Mouse (Mus musculus): ENCODE measurements around the gene Ahrr. TPM values are rescaled to one million over a fixed set of nuclear protein-coding genes. Genes with fewer than 3 reads are reported as not detected.
A peak's percentile ranks its signal among the peaks of the same experiment; 100 is the strongest.

Ahrr gene
- polyA plus RNA-seq, 1 experiment from 2014 or later, result 0.64 TPM

DNA sequence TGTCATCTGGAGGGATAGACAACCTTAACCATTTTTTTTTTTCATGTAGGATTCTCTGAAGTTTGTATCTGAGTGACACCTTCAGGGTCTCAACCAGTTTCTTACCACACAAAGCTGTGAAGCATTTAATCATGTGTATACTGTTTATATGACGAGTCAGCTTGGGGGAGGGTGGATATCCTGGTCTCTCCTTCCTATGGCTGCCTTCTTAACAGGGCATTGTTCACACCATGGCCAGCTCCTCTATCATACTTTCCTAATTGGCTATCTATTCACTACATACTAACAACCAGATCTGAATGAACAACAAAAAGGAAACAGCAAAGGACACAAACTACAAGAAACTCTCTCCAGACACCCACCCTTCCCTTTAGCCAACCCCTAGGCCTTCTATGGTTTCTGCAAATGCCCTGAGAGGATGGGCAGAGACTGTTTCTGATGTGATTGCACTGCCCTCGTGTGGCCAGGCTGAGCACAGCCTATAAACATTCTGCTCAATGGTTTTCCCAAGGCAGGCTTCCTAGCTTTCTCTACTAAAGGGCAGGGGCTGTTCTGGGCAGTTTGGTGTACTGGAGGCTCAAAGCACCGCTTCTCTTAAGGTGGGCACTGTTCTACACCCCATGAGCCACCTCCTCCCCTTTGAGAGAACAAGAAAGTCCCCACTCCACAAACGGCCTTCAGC is 8.9 kb upstream of the Ahrr start:
- no peaks in the 10 kb centered on the region for H3K9me3 ChIP-seq
- 46% methylated on average over 4 of the region's 4 CpGs for WGBS

DNA sequence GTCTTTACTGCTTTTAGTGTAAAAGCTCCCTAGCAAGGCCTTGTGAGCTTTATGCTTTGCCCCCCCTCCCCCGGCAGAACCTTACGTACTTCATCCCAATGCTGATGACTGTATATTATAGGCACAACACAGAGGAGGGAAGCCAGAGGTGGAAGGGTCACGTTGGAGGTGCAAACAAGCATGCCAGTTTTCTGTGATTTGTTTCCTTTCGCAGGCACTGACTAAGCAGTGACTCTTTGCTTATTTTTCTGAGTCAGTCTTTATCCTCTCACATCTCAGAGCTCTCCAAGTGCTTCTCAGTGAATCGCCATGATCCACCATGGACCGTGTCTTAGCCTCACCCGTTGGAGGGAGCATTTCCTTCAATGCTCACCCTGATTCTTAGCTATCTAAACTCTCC is 4.2 kb upstream of the Ahrr start:
- Histone ChIP-seq H3K4me3 (no peak overlapping the region), H3K27ac (replicated peaks) (no peak overlapping the region), H3K4me1 (replicated peaks) (no peaks in the 10 kb centered on the region), H3K9me3 (no peaks in the 10 kb centered on the region), H3K4me2 (no peak overlapping the region), H3K27me3 (peaks cover 6% of the 10 kb centered on the region; the same call in 1 of the 2 replicates), H3K9ac (no peak overlapping the region), H3K36me3 (no peaks in the 10 kb centered on the region)
- no peak for ATAC-seq (ENCODE audit: low FRiP score, low read depth)
- 81% methylated on average over 7 of the region's 7 CpGs for WGBS

More for the DNA sequence above, 8.9 kb upstream of the Ahrr start:
- Histone ChIP-seq H3K9ac (no peak overlapping the region), H3K4me2 (no peak overlapping the region), H3K36me3 (peaks cover 33% of the 10 kb centered on the region), H3K27me3 (no peaks in the 10 kb centered on the region), H3K4me3 (no peak overlapping the region), H3K27ac (replicated peaks) (no peak overlapping the region), H3K4me1 (replicated peaks) (no peaks in the 10 kb centered on the region)
- peak; percentile 87 for ATAC-seq (ENCODE audit: low FRiP score, low read depth)

DNA sequence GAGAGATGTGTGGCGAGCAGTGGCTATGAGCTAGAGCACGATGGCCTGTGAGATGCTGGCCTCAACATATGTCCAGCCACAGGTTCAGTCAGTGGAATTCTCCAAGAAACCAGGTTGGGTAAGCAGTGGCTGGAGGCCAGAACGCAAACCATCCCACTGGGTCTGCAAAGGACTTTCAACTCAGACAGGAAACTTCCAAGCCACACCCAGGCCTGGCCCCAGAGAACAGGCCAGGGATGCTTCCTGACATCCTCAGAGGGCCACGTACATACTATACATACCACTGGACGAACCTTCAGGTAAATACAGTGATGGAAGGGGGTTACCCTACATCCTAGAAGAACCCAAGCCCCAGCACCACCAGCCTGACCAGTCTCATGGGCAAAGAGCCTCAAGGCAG is 2.5 kb downstream of the Ahrr start:
- Histone ChIP-seq H3K4me3 (no peak overlapping the region), H3K4me2 (no peak overlapping the region), H3K27ac (replicated peaks) (no peak overlapping the region), H3K9me3 (no peaks in the 10 kb centered on the region), H3K36me3 (no peaks in the 10 kb centered on the region), H3K4me1 (replicated peaks) (no peaks in the 10 kb centered on the region), H3K9ac (no peak overlapping the region), H3K27me3 (peaks cover 6% of the 10 kb centered on the region; the same call in 1 of the 2 replicates)
- WGBS, result 88% methylated on average over 5 of the region's 5 CpGs
- no peak for ATAC-seq (ENCODE audit: low FRiP score, low read depth)

DNA sequence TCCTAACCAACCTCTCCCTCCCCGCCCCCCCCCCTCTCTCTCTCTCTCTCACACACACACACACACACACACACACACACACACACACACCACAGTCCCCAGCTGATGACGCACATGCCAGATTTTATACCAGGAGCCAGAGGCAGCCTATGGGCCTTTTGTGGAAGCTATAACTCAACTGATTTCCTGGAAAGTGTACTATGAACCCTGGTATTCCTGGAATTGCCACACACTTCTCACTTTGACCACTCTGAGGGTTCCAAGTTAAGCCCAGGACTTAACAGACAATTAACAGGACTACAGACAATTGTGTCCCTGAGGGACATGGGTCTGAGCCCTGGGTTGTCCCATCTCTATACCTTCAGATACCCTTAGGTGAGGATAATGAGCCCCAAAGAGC is 9.8 kb downstream of the Ahrr start:
- no peak overlapping the region for H3K4me2 ChIP-seq
- H3K36me3 ChIP-seq, result no peaks in the 10 kb centered on the region
- no peak overlapping the region for H3K27ac ChIP-seq (replicated peaks)
- no peaks in the 10 kb centered on the region for H3K9me3 ChIP-seq
- H3K4me3 ChIP-seq, result no peak overlapping the region
- H3K4me1 ChIP-seq (replicated peaks), result no peaks in the 10 kb centered on the region
- H3K27me3 ChIP-seq, result no peaks in the 10 kb centered on the region
- WGBS, result 89% methylated on average over 1 of the region's 2 CpGs
- H3K9ac ChIP-seq, result no peak overlapping the region
- no peak for ATAC-seq (ENCODE audit: low FRiP score, low read depth)

DNA sequence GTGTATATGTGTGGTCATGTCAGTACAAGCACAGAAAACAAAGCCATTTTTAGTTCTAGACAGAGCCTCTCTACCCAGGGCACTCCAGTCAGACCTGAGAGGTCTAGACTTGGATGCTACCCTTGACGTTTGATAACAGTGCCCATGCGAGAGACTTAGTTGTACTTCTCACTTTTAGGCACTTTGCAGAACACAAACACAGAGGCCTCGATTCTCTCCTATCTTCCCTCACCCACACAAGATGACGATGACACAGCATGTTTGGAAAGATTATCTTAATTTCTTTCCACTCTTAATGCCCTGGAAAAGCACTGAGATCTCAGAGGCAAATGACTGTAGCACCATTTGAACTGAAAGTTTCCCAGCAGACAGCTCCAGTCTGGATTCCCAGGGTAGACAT is 16.4 kb downstream of the Ahrr start:
- Histone ChIP-seq H3K36me3 (no peaks in the 10 kb centered on the region), H3K4me3 (no peak overlapping the region), H3K27me3 (no peaks in the 10 kb centered on the region), H3K4me1 (replicated peaks) (no peaks in the 10 kb centered on the region), H3K4me2 (no peak overlapping the region), H3K9me3 (no peaks in the 10 kb centered on the region), H3K27ac (replicated peaks) (no peak overlapping the region), H3K9ac (no peak overlapping the region)
- ATAC-seq (ENCODE audit: low FRiP score, low read depth), result no peak
- WGBS, result 87% methylated on average over 4 of the region's 4 CpGs

DNA sequence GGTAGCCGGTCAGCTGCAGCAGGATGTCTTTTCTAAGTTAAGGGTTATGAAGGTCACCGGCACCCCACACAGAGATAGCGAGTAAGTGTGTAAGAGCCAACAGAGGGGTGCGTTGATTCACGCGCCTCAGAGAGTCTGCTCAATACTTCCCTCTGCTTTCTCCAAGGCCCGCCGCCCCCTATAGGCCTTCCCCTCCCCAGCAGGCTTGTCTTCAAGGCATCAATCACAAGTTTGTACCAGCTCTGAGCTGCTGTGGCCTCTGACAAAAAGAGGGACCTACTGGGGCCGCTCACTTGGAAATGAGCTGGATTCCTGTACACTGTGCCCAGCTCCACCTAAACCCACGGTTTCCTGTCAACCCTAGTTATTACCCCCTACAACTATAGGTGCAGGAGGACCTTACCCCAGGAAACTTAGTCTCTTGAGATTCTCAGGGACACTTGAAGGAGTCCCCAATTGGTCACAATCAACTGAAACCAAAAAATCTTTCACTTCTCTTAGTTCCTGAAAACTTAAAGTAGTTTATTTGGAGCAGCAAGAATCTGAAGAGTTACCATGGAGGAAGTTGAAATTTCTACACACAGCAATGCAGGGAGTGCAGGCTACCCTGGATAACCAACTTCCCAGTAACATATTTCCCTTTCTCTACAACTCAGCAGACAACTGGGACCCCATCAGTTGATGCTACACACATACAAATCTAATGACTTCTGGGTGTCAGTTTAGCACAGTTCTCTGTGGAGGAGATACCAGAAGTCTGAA is 31.7 kb downstream of the Ahrr start:
- H3K4me2 ChIP-seq, result peak overlapping the region; percentile 88
- peak; percentile 92 for ATAC-seq (ENCODE audit: low FRiP score, low read depth)
- no peaks in the 10 kb centered on the region for H3K27me3 ChIP-seq
- H3K4me1 ChIP-seq (replicated peaks), result peaks cover 5% of the 10 kb centered on the region; the same call in 1 of the 2 replicates
- 4% methylated on average over 10 of the region's 10 CpGs for WGBS
- peak overlapping the region; percentile 51 for H3K4me3 ChIP-seq
- H3K36me3 ChIP-seq, result no peaks in the 10 kb centered on the region
- no peaks in the 10 kb centered on the region for H3K9me3 ChIP-seq
- no peak overlapping the region for H3K27ac ChIP-seq (replicated peaks)
- peak overlapping the region; percentile 57 for H3K9ac ChIP-seq

DNA sequence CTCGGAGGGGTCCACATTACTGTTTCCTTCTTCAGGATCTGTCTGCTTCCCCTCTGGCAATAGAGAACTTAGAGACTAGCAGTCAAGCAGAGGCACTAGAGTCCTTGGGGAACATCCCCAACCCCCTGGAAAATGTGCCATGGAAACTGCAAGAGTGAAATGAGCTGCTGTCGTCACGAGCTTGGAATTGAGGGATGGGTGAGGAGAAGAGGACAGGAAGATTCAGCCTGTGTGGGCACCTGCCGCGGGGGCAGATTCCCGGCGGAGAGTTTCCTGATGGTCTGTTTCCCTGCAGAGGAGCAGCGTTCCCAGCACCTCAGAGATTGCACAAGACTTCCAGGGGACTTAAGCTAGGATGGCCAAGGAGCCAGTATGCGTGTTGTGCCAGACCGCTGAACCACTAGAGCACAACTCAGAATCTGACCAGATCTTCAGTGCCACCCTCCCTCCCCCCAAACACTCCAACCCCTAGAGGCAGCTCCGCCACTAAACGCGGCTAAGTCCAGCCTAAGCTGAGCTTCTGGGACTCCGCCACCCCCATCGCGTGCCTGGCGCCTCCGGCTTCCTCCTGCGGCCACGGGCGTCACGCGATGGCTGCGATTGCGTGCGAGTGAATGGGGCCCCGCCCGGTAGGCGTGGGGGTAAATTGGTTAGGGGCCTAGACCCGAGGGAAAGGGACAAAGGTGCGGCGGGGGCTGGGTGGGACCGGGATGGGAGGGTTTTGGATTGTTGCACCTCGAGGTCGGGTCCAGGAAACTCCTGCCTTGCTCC is 32.5 kb downstream of the Ahrr start:
- H3K4me2 ChIP-seq, result peak overlapping the region; percentile 88
- no peaks in the 10 kb centered on the region for H3K9me3 ChIP-seq
- H3K4me3 ChIP-seq, result peak overlapping the region; percentile 51
- no peaks in the 10 kb centered on the region for H3K27me3 ChIP-seq
- WGBS, result 3% methylated on average over 35 of the region's 35 CpGs
- no peak overlapping the region for H3K27ac ChIP-seq (replicated peaks)
- peak overlapping the region; percentile 57 for H3K9ac ChIP-seq
- peak; percentile 89 for ATAC-seq (ENCODE audit: low FRiP score, low read depth)
- H3K36me3 ChIP-seq, result no peaks in the 10 kb centered on the region
- peaks cover 5% of the 10 kb centered on the region; the same call in 1 of the 2 replicates for H3K4me1 ChIP-seq (replicated peaks)

DNA sequence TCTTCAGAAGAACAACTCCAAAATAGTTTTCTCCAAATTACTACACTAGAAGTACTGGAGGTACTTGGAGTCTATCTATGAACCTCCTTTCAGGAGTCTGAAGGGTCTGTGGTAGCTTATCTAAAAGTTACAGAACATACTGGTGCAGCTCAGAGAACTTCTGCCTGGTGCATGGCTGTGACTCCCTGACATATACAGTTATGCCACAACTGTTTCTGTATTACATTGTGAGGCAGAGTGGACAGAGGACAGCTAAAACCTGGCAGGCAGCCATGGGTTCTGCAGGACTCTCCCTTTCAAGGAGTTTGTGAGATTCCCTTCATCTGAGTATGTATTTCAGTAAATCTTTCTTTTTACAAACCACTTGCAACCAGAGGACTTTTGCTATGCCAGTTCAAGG is 45.6 kb downstream of the Ahrr start:
- no peak for ATAC-seq (ENCODE audit: low FRiP score, low read depth)

DNA sequence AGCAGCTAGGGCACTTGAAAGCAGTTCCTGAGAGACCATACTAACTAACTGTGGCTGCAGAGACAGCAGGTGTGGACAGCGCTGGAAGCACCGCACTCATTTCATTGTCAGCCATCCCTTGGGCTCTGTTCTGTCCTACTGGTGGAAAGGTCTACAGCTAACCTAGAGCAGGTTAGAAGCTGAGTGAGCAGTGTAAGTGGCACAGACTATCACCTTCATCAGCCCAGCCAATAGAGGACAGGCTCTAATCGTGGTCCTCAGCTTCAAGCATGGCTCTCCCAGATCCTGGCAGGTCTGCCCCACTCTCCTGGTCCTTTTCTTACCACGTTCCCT is 46.3 kb downstream of the Ahrr start:
- peak; percentile 84; the same call in 1 of the 2 replicates for ATAC-seq (ENCODE audit: low FRiP score, low read depth)
- H3K36me3 ChIP-seq, result no peaks in the 10 kb centered on the region
- peaks cover 10% of the 10 kb centered on the region for H3K4me1 ChIP-seq (replicated peaks)
- no peaks in the 10 kb centered on the region for H3K9me3 ChIP-seq
- H3K9ac ChIP-seq, result no peak overlapping the region
- peak overlapping the region; percentile 0; the same call in 1 of the 2 replicates for H3K4me3 ChIP-seq
- H3K27me3 ChIP-seq, result no peaks in the 10 kb centered on the region
- no peak overlapping the region; the same call in 1 of the 2 replicates for H3K27ac ChIP-seq (replicated peaks)
- WGBS, result 41% methylated on average over 4 of the region's 4 CpGs
- H3K4me2 ChIP-seq, result peak overlapping the region; percentile 50

More for the DNA sequence above, 45.6 kb downstream of the Ahrr start:
- Histone ChIP-seq H3K36me3 (no peaks in the 10 kb centered on the region), H3K4me3 (no peak overlapping the region), H3K9ac (no peak overlapping the region), H3K27ac (replicated peaks) (no peak overlapping the region), H3K9me3 (no peaks in the 10 kb centered on the region), H3K27me3 (no peaks in the 10 kb centered on the region), H3K4me1 (replicated peaks) (peaks cover 10% of the 10 kb centered on the region), H3K4me2 (no peak overlapping the region)

DNA sequence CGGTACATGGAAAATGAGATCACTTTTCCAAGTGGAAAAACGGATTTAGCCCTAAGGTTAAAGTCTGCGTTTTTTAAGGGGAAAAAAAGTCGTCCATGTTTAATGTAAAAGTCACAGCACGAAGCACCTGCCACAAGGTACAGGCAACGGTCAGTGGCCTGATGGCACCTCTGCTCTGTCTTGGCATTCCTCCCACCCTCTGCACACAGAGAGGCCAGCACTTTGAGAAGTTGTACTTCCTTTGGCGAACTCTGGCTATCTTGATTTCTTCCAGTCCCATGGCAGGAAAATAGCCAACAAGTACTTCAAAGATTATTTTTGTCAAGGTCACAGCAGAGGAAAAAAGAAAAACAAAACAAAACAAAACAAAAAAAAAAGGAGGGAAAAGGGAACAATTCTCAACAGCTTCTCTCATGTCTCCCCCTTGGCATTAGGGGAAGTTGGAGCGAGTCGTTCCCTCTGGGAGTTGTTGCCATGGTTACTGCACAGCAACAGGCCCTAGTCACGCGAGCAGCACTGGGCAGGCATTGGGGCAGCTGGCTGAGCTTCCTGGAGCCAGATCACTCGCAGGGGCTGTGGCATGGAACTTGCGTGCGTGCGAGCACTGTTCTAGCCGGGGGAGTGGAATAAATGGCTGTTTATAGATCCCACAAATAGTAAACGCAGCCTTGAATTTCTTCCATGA is 46.8 kb downstream of the Ahrr start:
- Histone ChIP-seq H3K9me3 (no peaks in the 10 kb centered on the region), H3K27me3 (no peaks in the 10 kb centered on the region), H3K27ac (replicated peaks) (no peak overlapping the region; the same call in 1 of the 2 replicates), H3K4me1 (replicated peaks) (peaks cover 10% of the 10 kb centered on the region), H3K4me2 (peak overlapping the region; percentile 50), H3K4me3 (peak overlapping the region; percentile 0; the same call in 1 of the 2 replicates), H3K36me3 (no peaks in the 10 kb centered on the region), H3K9ac (no peak overlapping the region)
- WGBS, result 23% methylated on average over 17 of the region's 17 CpGs
- peak; percentile 96 for ATAC-seq (ENCODE audit: low FRiP score, low read depth)

DNA sequence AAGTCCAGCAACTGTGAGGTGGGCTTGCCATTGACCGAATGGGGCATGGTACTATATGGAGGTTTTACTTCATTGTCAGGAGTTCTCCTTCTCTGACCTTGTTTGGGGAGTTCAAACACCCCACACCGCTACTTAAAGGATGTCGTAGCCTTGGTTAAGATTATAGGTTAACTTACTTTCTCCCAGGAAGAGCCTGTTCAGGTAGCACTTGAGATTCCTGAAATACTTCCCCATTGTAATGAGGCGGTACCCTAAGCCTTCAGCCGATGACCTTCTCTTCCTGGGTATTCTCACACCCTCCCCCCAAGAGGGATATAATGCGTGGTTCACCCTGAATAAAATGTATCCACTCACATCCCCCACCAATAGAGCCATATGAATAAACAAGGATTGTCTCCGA is 54.6 kb downstream of the Ahrr start:
- Histone ChIP-seq H3K4me1 (replicated peaks) (no peaks in the 10 kb centered on the region), H3K27me3 (no peaks in the 10 kb centered on the region), H3K36me3 (no peaks in the 10 kb centered on the region), H3K4me3 (no peak overlapping the region), H3K4me2 (no peak overlapping the region), H3K9me3 (no peaks in the 10 kb centered on the region), H3K27ac (replicated peaks) (no peak overlapping the region), H3K9ac (no peak overlapping the region)
- ATAC-seq (ENCODE audit: low FRiP score, low read depth), result no peak
- 82% methylated on average over 7 of the region's 7 CpGs for WGBS

Data from hindbrain, embryonic 15.5 days (tissue).